Mouse (Mus musculus) olfactory bulb, adult 2 months (tissue): ENCODE measurements around the gene Tedc1.

Experiments
- CTCF ChIP-seq: fragments of 200-500 bp; IDR thresholded peaks from 2 replicates; pipeline ENCODE4 v1.5.1; 2012; ENCODE audit warnings: low read depth, mild to moderate bottlenecking, low read length, moderate library complexity; ENCODE audit not compliant: insufficient read depth
- POLR2A ChIP-seq: fragments of 200-500 bp; IDR thresholded peaks from 2 replicates; pipeline ENCODE4 v1.6.1; 2012; ENCODE audit warnings: mild to moderate bottlenecking, low read depth, low read length, moderate library complexity; ENCODE audit not compliant: insufficient read depth

- TF ChIP-seq CTCF = no peak
- TF ChIP-seq POLR2A = no peak
These were observed 45.1 kb downstream of the Tedc1 start for GRCm38 (mm10) chr12:113201301-113201700.
